Mouse (Mus musculus): ENCODE data around the gene Ccdc146.

Gene Ccdc146

GRCm38 (mm10) chr5:21264352-21265021, 160.0 kb downstream of the Ccdc146 start:
- DNase-seq (ENCODE audit: low spot score in 2 of 2) = no peak

DNA sequence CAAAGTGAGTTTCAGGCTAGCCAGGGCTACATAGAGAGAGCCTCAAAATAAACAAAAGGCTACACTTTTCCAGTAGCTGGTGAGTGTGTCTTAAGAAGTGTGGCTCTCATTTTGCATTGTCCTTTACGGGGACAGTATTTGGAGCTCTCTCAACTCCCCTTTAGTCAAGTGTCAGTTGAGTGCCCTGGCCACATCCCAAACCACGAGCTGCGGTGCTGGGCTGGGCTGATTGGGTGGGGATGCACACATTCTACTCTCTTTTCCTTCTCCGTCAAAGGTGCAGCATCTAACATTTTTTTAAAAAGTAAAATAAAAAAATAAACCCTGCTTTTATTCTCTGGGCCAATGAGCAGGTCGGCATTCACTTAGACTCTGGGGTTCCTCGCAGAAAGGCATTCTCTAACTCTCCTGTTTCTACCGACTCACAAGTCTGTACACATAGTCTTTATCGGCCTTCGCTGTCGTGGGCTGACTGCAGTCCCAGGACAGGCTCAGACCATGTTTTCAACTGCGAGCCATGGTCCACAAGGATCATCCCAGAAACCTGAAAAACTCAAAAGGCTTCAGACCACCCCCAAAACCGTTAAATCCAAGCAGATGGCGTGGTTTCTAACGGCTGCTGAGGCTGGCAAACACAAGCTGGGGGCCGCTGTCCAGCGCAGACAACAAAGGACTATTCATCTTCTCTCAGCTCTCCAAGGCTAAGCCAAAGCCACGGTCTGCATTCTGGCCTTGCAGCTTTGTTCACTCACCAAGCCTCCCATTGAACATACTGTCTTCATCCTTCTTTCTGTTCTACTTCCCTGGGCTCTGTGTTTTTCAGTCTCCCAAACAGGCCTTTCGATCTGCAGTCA, 161.0 kb downstream of the Ccdc146 start:
- no peak for DNase-seq (ENCODE audit: low spot score in 2 of 2)

GRCm38 (mm10) chr5:21261202-21261844, 163.2 kb downstream of the Ccdc146 start:
- no peak for DNase-seq (ENCODE audit: low spot score in 2 of 2)

GRCm38 (mm10) chr5:21260746-21261145, 163.7 kb downstream of the Ccdc146 start:
- DNase-seq (ENCODE audit: low spot score in 2 of 2) = no peak

GRCm38 (mm10) chr5:21257806-21258205, 166.7 kb downstream of the Ccdc146 start:
- no peak for DNase-seq (ENCODE audit: low spot score in 2 of 2)

DNA sequence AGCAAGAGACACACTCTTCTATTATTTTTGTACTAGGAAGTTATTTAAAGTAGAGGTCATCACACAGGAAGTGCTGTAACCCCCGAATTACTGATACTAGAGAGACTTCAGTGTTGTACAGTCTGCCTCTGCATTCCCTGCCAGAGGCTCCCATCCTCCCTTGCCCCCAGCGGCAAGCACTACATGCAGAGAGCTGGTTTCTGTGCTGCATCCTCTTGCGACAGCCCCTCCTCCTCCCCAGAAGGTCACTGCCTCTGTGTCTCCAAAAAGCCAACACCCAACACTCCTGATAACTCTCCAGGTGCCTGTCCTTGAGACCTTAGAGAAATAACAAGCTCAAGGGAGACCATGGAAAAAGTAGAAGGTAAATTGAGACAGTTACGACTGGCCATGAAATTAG, 167.4 kb downstream of the Ccdc146 start:
- DNase-seq (ENCODE audit: low spot score in 2 of 2) = no peak

GRCm38 (mm10) chr5:21255551-21256132, 168.8 kb downstream of the Ccdc146 start:
- DNase-seq (ENCODE audit: low spot score in 2 of 2) = no peak

- no peak for DNase-seq (ENCODE audit: low spot score in 2 of 2)
Observed at GRCm38 (mm10) chr5:21254731-21255525, 169.5 kb downstream of the Ccdc146 start.

- no peak for DNase-seq (ENCODE audit: low spot score in 2 of 2)
Observed at GRCm38 (mm10) chr5:21248834-21249233, 175.6 kb downstream of the Ccdc146 start.

DNA sequence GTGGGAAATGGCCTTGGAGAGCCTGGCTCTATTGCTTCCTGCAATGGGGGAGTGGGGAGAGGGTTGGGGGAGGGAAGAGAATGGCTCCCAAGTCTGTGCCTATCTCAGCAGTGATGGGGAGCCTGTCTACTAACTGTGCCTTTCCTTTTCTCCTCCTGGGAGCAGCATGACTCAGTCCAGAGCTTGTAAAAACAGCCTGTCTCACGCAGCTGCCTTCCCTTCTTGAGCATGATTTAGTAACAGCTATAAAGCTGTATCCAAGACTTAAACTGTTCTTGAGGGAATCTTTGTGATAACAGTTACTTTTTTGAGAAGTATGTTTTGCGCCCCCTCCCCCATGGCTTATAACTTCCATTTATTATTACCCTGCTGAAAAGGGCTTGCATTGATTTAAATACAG, 176.6 kb downstream of the Ccdc146 start:
- DNase-seq (ENCODE audit: low spot score in 2 of 2) = no peak

DNA sequence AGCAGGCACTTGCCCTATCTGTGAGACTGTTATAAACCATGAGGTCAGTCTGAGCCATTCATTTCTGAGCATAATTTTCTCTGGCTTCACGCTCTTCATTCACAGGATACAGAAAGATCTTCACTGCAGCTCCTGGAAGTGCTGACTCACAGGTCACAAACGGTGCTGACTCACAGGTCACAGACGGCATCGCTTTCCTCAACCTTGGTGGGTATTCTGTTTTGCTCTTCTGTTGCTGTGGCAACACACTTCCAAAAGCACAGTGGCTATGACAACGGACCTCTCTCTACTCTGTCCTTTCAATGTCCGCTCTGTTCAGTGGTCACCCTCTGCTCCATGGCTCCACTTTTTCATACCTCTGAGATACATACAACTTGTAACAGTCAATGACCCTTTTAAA, 177.7 kb downstream of the Ccdc146 start:
- DNase-seq (ENCODE audit: low spot score in 2 of 2) = no peak

DNA sequence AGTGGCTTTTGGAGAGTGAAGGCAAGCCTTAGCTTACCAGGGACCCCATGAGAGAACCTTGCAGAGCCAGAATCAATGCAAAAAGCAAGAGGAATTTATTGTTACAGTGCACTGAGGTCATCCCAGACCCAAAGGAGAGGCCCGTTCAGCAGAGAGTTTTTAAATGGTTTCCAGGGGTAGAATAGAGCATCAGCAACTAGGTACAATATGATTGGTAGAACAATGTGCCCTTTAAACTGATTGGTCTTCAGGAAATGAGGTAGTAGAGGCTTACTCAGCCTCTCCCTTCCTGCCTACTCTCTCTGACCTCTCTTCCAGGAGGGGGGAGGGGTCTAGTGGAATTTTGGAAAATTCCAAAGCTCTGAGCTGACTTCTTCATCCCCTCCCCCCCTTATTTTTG, 179.2 kb downstream of the Ccdc146 start:
- DNase-seq (ENCODE audit: low spot score in 2 of 2) = no peak

GRCm38 (mm10) chr5:21244575-21244974, 179.9 kb downstream of the Ccdc146 start:
- DNase-seq (ENCODE audit: low spot score in 2 of 2) = no peak

Measured in frontal cortex, postnatal 25 days (tissue).